ENCODE assay signal across 10 mouse cellular contexts in genomic region chr5:69338916-69339622, GRCm38 (mm10). TPM values are rescaled to one million over a fixed set of nuclear protein-coding genes. Genes with fewer than 3 reads are reported as not detected.
DNase-seq lines count a peak whose midpoint lies in the region; ATAC-seq and TF ChIP-seq lines count a peak whose summit lies in the region.
"Had no signal": no experiment of that assay in that cellular context is flagged by ENCODE, and none has a peak within 500 bp of the region (broad histone marks: within the 10 kb centered on the region; RNA-seq: fewer than 3 reads in every experiment).

No protein-coding gene starts in this region.

- 60% methylated on average over 4 of the region's 4 CpGs for WGBS in hindbrain, embryonic 11.5 days
- 62% methylated on average over 4 of the region's 4 CpGs for WGBS in hindbrain, embryonic 10.5 days
- WGBS in embryonic facial prominence, embryonic 12.5 days: 39% methylated on average over 4 of the region's 4 CpGs
- 23% methylated on average over 4 of the region's 4 CpGs for WGBS in lung, embryonic 15.5 days
- WGBS in stomach, embryonic 14.5 days: 16% methylated on average over 4 of the region's 4 CpGs
- WGBS in intestine, postnatal 0 days: 27% methylated on average over 4 of the region's 4 CpGs

- H3K27ac ChIP-seq in hindbrain, embryonic 11.5 days (ENCODE audit: low read depth, low read length): no peak overlapping the region
- no peak overlapping the region for H3K27ac ChIP-seq in hindbrain, embryonic 10.5 days
- H3K27ac ChIP-seq in embryonic facial prominence, embryonic 12.5 days: no peak overlapping the region
- no peak overlapping the region for H3K27ac ChIP-seq in lung, embryonic 15.5 days
- H3K27ac ChIP-seq in stomach, embryonic 14.5 days (ENCODE audit: low read length): no peak overlapping the region
- no peak overlapping the region for H3K27ac ChIP-seq in intestine, postnatal 0 days (ENCODE audit: low read depth, low read length)

- DNase-seq in hindbrain, embryonic 11.5 days (ENCODE audit: low spot score): no peak
- no peak for DNase-seq in hindbrain, embryonic 10.5 days (ENCODE audit: low spot score)
- no peak for DNase-seq in embryo, embryonic 11 days
- no peak for DNase-seq in ovary, postnatal 36 days (ENCODE audit: low spot score)
- DNase-seq: adrenal gland, adult 8-10 months had no signal

- no peaks in the 10 kb centered on the region for H3K36me3 ChIP-seq in hindbrain, embryonic 11.5 days (ENCODE audit: control insufficient read depth, insufficient read depth, low read length)
- H3K36me3 ChIP-seq in hindbrain, embryonic 10.5 days: no peaks in the 10 kb centered on the region
- H3K36me3 ChIP-seq in embryonic facial prominence, embryonic 12.5 days: no peaks in the 10 kb centered on the region
- H3K36me3 ChIP-seq in lung, embryonic 15.5 days: no peaks in the 10 kb centered on the region
- H3K36me3 ChIP-seq in stomach, embryonic 14.5 days (ENCODE audit: control insufficient read depth, insufficient read depth, low read length): no peaks in the 10 kb centered on the region
- no peaks in the 10 kb centered on the region for H3K36me3 ChIP-seq in intestine, postnatal 0 days (ENCODE audit: control insufficient read depth, insufficient read depth)

- H3K27me3 ChIP-seq in hindbrain, embryonic 11.5 days (ENCODE audit: control insufficient read depth, insufficient read depth, low read length): peaks cover 13% of the 10 kb centered on the region
- H3K27me3 ChIP-seq in hindbrain, embryonic 10.5 days (ENCODE audit: insufficient read depth, poor library complexity, severe bottlenecking): peaks cover 28% of the 10 kb centered on the region
- H3K27me3 ChIP-seq in embryonic facial prominence, embryonic 12.5 days: peaks cover 25% of the 10 kb centered on the region
- peaks cover 18% of the 10 kb centered on the region for H3K27me3 ChIP-seq in lung, embryonic 15.5 days
- no peaks in the 10 kb centered on the region for H3K27me3 ChIP-seq in stomach, embryonic 14.5 days (ENCODE audit: control insufficient read depth, insufficient read depth, low read length)
- peaks cover 15% of the 10 kb centered on the region for H3K27me3 ChIP-seq in intestine, postnatal 0 days (replicated peaks; ENCODE audit: control insufficient read depth, insufficient read depth, low read length)

- TF ChIP-seq CTCF in intestine, postnatal 0 days (IDR thresholded peaks at IDR 0.05; ENCODE audit: low read depth): no peak

- no peak overlapping the region for H3K9ac ChIP-seq in hindbrain, embryonic 11.5 days (ENCODE audit: low read depth, low read length)
- no peak overlapping the region for H3K9ac ChIP-seq in embryonic facial prominence, embryonic 12.5 days
- H3K9ac ChIP-seq in lung, embryonic 15.5 days: no peak overlapping the region
- H3K9ac ChIP-seq in stomach, embryonic 14.5 days (replicated peaks; ENCODE audit: low read depth, low read length): no peak overlapping the region
- no peak overlapping the region for H3K9ac ChIP-seq in intestine, postnatal 0 days (ENCODE audit: low read depth, low read length)

- H3K9me3 ChIP-seq in hindbrain, embryonic 11.5 days (ENCODE audit: control insufficient read depth, low read length): no peaks in the 10 kb centered on the region
- H3K9me3 ChIP-seq in hindbrain, embryonic 10.5 days: no peaks in the 10 kb centered on the region
- H3K9me3 ChIP-seq in embryonic facial prominence, embryonic 12.5 days: no peaks in the 10 kb centered on the region
- no peaks in the 10 kb centered on the region for H3K9me3 ChIP-seq in lung, embryonic 15.5 days
- no peaks in the 10 kb centered on the region for H3K9me3 ChIP-seq in stomach, embryonic 14.5 days (ENCODE audit: control insufficient read depth, low read depth, low read length)
- H3K9me3 ChIP-seq in intestine, postnatal 0 days (ENCODE audit: control insufficient read depth): no peaks in the 10 kb centered on the region

- no peak overlapping the region for H3K4me2 ChIP-seq in hindbrain, embryonic 11.5 days (replicated peaks; ENCODE audit: low read depth, low read length)
- H3K4me2 ChIP-seq in embryonic facial prominence, embryonic 12.5 days (replicated peaks): peak overlapping the region; percentile 21; the same call in 1 of the 2 replicates
- H3K4me2 ChIP-seq in lung, embryonic 15.5 days: peak overlapping the region; percentile 91
- H3K4me2 ChIP-seq in stomach, embryonic 14.5 days (replicated peaks; ENCODE audit: low read depth, low read length): peak overlapping the region; percentile 75
- no peak overlapping the region for H3K4me2 ChIP-seq in intestine, postnatal 0 days (replicated peaks; ENCODE audit: low read depth)

- H3K4me3 ChIP-seq in hindbrain, embryonic 11.5 days (ENCODE audit: low read depth, low read length): 0 out of 2 replicates have a peak overlapping the region, but pooled peaks have one; percentile 1
- no peak overlapping the region; the same call in 1 of the 2 replicates for H3K4me3 ChIP-seq in hindbrain, embryonic 10.5 days
- peak overlapping the region; percentile 55; the same call in 1 of the 2 replicates for H3K4me3 ChIP-seq in embryonic facial prominence, embryonic 12.5 days
- peak overlapping the region; percentile 56 for H3K4me3 ChIP-seq in lung, embryonic 15.5 days
- H3K4me3 ChIP-seq in stomach, embryonic 14.5 days (ENCODE audit: low read depth, low read length): peak overlapping the region; percentile 50
- H3K4me3 ChIP-seq in intestine, postnatal 0 days (ENCODE audit: low read depth, low read length): no peak overlapping the region

- no peak for ATAC-seq in hindbrain, embryonic 11.5 days (ENCODE audit: low FRiP score)
- no peak for ATAC-seq in embryonic facial prominence, embryonic 12.5 days (ENCODE audit: insufficient number of reproducible peaks, insufficient read depth, low FRiP score, low TSS enrichment)
- ATAC-seq in lung, embryonic 15.5 days (ENCODE audit: borderline replicate concordance, extremely low read depth, low FRiP score, low TSS enrichment): peak; percentile 43; the same call in 1 of the 2 replicates
- peak; percentile 54 for ATAC-seq in stomach, embryonic 14.5 days (ENCODE audit: insufficient number of reproducible peaks, insufficient read depth, low FRiP score, low read depth)
- no peak for ATAC-seq in intestine, postnatal 0 days

- H3K4me1 ChIP-seq in hindbrain, embryonic 11.5 days (replicated peaks; ENCODE audit: control insufficient read depth, insufficient read depth, low read length): no peaks in the 10 kb centered on the region
- peaks cover 21% of the 10 kb centered on the region for H3K4me1 ChIP-seq in hindbrain, embryonic 10.5 days (replicated peaks)
- peaks cover 6% of the 10 kb centered on the region; the same call in 1 of the 2 replicates for H3K4me1 ChIP-seq in embryonic facial prominence, embryonic 12.5 days
- peaks cover 10% of the 10 kb centered on the region for H3K4me1 ChIP-seq in lung, embryonic 15.5 days
- H3K4me1 ChIP-seq in stomach, embryonic 14.5 days (ENCODE audit: control insufficient read depth, insufficient read depth, low read length): peaks cover 4% of the 10 kb centered on the region; the same call in 1 of the 2 replicates
- no peaks in the 10 kb centered on the region for H3K4me1 ChIP-seq in intestine, postnatal 0 days (replicated peaks; ENCODE audit: control insufficient read depth, insufficient read depth, low read length)

RNA-seq across cellular contexts. Expression of gene Kctd8, which starts 2.4 kb away (rescaled TPM):
- polyA plus RNA-seq in hindbrain, embryonic 11.5 days (2014; fragmentation: Nextera tagmentation; extraction: Ambion mirVana): 2.2 and 2.4 TPM in 2 replicates
- polyA plus RNA-seq in hindbrain, embryonic 10.5 days (2016; fragmentation: Nextera tagmentation; extraction: Ambion mirVana): 1.0 and 2.5 TPM in 2 replicates
- 3.1 and 3.5 TPM in 2 replicates for polyA plus RNA-seq in embryonic facial prominence, embryonic 12.5 days (2016; fragmentation: Nextera tagmentation; extraction: Ambion mirVana)
- polyA plus RNA-seq in lung, embryonic 15.5 days (2015; fragmentation: Nextera tagmentation; extraction: Ambion mirVana): 3.2 and 3.3 TPM in 2 replicates
- 5.2 TPM in 2 replicates for polyA plus RNA-seq in stomach, embryonic 14.5 days (2014; fragmentation: Nextera tagmentation; extraction: Ambion mirVana)
- polyA plus RNA-seq in intestine, postnatal 0 days (2015; fragmentation: Nextera tagmentation; extraction: Ambion mirVana): 0.17 and 0.22 TPM in 2 replicates
- polyA plus RNA-seq: liver, embryonic 16.5 days had no signal

Comparison
In these comparisons a context has a peak if more than half of its experiments do, and no peak if none do; other contexts are left out.
1. H3K4me3 ChIP-seq: peak in hindbrain, embryonic 11.5 days (single experiment), embryonic facial prominence, embryonic 12.5 days (single experiment), lung, embryonic 15.5 days (single experiment) and stomach, embryonic 14.5 days (single experiment); none in hindbrain, embryonic 10.5 days (single experiment) and intestine, postnatal 0 days (single experiment).
2. ATAC-seq: peak in lung, embryonic 15.5 days (single experiment) and stomach, embryonic 14.5 days (single experiment); none in hindbrain, embryonic 11.5 days (single experiment), embryonic facial prominence, embryonic 12.5 days (single experiment) and intestine, postnatal 0 days (single experiment).
3. H3K4me2 ChIP-seq: peak in embryonic facial prominence, embryonic 12.5 days (single experiment), lung, embryonic 15.5 days (single experiment) and stomach, embryonic 14.5 days (single experiment); none in hindbrain, embryonic 11.5 days (single experiment) and intestine, postnatal 0 days (single experiment).